Mouse (Mus musculus) embryonic fibroblast, embryonic 13.5 days (primary cell): ENCODE measurements around the gene Faap100. TPM values are rescaled to one million over a fixed set of nuclear protein-coding genes. Genes with fewer than 3 reads are reported as not detected.

ENCODE experiments used
- H3K27ac ChIP-seq: 2 replicates; pipeline ENCODE4 v1.5.1; 2012; ENCODE audit warnings: low read length, control low read depth, inconsistent platforms; ENCODE audit not compliant: insufficient read depth
- H3K4me1 ChIP-seq: 2 replicates; pipeline ENCODE4 v1.6.1; 2011; ENCODE audit warnings: low read length; ENCODE audit not compliant: control insufficient read depth, insufficient read depth
- H3K4me3 ChIP-seq: 2 replicates; pipeline ENCODE4 v1.5.1; 2011; ENCODE audit warnings: mild to moderate bottlenecking, control low read depth, low read length; ENCODE audit not compliant: insufficient read depth
- CTCF ChIP-seq: IDR thresholded peaks from 2 replicates; pipeline ENCODE4 v1.5.1; 2011; ENCODE audit warnings: mild to moderate bottlenecking, control low read depth, low read length, moderate library complexity, borderline replicate concordance; ENCODE audit not compliant: insufficient read depth
- POLR2A ChIP-seq: IDR thresholded peaks from 2 replicates; pipeline ENCODE4 v1.6.1; 2011; ENCODE audit warnings: low read depth, mild to moderate bottlenecking, control low read depth, low read length, moderate library complexity
- polyA plus RNA-seq: library from polyadenylated mRNA; stranded (reverse); fragments of >200 nt; gene quantifications from 2 replicates; pipeline ENCODE4 v1.2.4, GENCODE M21; 2011; ENCODE audit warnings: low read depth; ENCODE audit not compliant: missing spikeins, insufficient read length

Faap100 gene
- polyA plus RNA-seq, 1 experiment: 10.9 TPM

GRCm38 (mm10) chr11:120345067-120345681 lies 33.4 kb downstream of the Faap100 start:
- TF ChIP-seq CTCF (no peak), POLR2A (peak; percentile 79)

DNA sequence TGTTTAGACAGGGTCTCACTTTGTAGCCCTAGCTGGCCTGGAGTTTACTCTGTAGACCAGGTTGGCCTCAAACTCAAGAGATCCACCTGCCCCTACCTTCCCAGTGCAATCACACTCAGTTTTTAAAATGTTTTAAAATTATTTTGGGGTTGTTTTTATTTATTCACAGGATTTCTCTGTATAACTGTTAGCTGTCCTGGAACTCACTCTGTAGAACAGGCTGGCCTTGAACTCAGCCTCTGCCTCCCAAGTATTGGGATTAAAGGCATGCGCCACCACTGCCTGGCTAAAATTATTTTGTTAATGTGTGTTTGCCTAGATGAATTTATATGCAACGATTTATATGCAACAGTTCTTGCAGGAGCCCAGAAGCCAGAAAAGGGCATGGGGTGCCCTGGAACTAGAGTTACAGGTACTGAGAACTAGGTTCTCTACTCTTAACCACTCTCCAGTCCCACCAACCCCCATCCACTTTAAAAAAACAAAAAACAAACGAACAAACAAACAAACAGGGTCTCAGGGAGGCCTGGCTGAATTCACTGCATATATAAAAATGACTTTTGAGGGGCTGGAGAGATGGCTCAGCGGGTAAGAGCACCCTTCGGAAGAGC lies 34.1 kb downstream of the Faap100 start:
- H3K4me1 ChIP-seq: no peaks in the 10 kb centered on the region
- peak; percentile 68 for TF ChIP-seq POLR2A
- no peak for TF ChIP-seq CTCF
- H3K4me3 ChIP-seq: peak overlapping the region; percentile 53
- H3K27ac ChIP-seq: peak overlapping the region; percentile 57; the same call in 1 of the 2 replicates

More at GRCm38 (mm10) chr11:120345067-120345681, 33.4 kb downstream of the Faap100 start:
- Histone ChIP-seq H3K4me1 (no peaks in the 10 kb centered on the region), H3K27ac (peak overlapping the region; percentile 57), H3K4me3 (peak overlapping the region; percentile 53)

DNA sequence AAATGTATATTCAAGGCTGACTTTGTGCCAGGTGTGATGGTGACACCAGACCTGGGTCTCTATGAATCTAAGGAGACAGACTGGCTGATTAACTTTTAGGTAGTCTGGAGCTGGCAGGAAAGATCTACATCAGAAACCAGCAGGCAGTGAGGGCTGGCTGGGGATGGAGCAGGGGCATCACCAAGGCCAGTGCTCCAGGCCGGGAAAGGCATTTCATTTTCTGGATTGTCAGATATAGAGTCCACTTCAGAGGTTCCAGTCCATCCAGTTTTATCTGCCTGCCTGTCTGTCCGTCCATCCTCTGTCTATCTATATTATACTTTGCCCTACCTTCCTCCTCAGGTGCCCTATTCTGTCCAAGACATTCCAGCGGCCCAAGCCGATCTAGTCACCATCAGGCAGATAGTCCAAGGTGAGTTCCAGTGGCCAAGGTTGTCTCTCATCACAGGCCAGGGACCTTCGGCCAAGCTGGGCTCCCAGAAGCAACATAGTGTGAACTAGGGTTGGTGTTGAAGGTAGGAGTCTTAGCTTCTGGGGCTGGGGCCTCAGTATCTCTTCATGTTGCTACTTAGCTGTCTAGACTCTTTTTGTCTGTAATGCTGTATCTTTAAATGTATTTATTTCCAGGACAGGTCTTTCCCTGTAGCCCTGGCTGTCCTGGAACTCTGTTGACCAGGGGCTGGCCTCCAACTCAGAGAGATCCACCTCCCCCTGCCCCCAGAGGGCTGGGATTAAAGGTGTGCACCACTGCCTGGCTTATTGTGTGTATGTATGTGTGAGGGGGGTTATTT lies 34.9 kb downstream of the Faap100 start:
- Histone ChIP-seq H3K4me1 (no peaks in the 10 kb centered on the region), H3K27ac (no peak overlapping the region), H3K4me3 (no peak overlapping the region)
- TF ChIP-seq POLR2A: peak; percentile 45
- TF ChIP-seq CTCF: no peak

GRCm38 (mm10) chr11:120342656-120343160 lies 35.9 kb downstream of the Faap100 start:
- Histone ChIP-seq H3K4me3 (no peak overlapping the region), H3K27ac (no peak overlapping the region), H3K4me1 (no peaks in the 10 kb centered on the region)
- no peak for TF ChIP-seq CTCF
- TF ChIP-seq POLR2A: no peak

GRCm38 (mm10) chr11:120341661-120342060 lies 36.9 kb downstream of the Faap100 start:
- H3K27ac ChIP-seq: no peak overlapping the region
- no peak overlapping the region for H3K4me3 ChIP-seq
- H3K4me1 ChIP-seq: no peaks in the 10 kb centered on the region
- TF ChIP-seq CTCF: no peak
- no peak for TF ChIP-seq POLR2A

GRCm38 (mm10) chr11:120339978-120340513 lies 38.5 kb downstream of the Faap100 start:
- Histone ChIP-seq H3K4me1 (no peaks in the 10 kb centered on the region), H3K4me3 (no peak overlapping the region), H3K27ac (no peak overlapping the region)
- TF ChIP-seq POLR2A (no peak), CTCF (no peak)

DNA sequence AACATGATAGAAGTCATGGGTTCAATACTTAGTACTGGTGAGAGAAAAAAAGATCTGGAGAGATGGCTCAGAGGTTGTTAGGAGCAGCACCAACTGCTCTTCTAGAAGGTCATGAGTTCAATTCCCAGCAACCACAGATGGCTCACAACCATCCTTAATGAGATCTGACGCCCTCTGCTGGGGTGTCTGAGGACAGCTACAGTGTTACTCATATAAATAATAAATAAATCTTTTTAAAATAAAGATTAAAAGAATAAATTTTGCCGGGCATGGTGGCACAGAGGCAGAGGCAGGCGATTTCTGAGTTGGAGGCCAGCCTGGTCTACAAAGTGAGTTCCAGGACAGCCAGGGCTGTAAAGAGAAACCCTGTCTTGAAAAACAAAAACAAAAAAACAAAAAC lies 39.8 kb downstream of the Faap100 start:
- no peak for TF ChIP-seq CTCF
- no peak for TF ChIP-seq POLR2A
- no peaks in the 10 kb centered on the region for H3K4me1 ChIP-seq
- H3K4me3 ChIP-seq: no peak overlapping the region
- H3K27ac ChIP-seq: no peak overlapping the region

- no peak overlapping the region for H3K4me3 ChIP-seq
- no peak overlapping the region for H3K27ac ChIP-seq
- H3K4me1 ChIP-seq: no peaks in the 10 kb centered on the region
- TF ChIP-seq POLR2A (no peak), CTCF (no peak)
Measured at GRCm38 (mm10) chr11:120337447-120337846, 41.1 kb downstream of the Faap100 start.

GRCm38 (mm10) chr11:120335431-120336021 lies 43.0 kb downstream of the Faap100 start:
- Histone ChIP-seq H3K4me3 (no peak overlapping the region), H3K4me1 (no peaks in the 10 kb centered on the region), H3K27ac (no peak overlapping the region)
- no peak for TF ChIP-seq CTCF

DNA sequence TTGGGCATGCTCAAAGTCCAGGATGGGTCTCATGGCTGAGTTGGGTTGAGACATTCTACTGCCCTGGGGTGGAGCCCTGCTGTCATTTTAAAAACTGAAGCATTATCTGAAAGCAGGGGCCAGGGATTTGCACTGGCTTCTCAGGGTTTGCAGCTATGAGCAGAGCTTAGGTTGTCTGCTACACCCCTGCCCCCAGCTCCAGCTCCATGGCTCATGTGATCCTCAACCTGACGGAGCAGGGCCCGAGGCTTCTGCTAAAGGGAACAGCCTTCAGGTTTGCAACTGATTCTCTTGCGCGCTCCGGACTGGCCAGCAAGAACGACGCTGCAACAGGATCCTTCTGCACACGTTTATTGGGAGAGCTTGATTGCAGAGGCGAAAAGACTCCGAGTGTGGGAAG lies 58.4 kb downstream of the Faap100 start:
- TF ChIP-seq CTCF: no peak
- no peak for TF ChIP-seq POLR2A
- Histone ChIP-seq H3K27ac (no peak overlapping the region), H3K4me3 (no peak overlapping the region), H3K4me1 (peaks cover 3% of the 10 kb centered on the region; the same call in 1 of the 2 replicates)
